Mouse (Mus musculus) midbrain, embryonic 16.5 days (tissue): ENCODE measurements around the gene Rc3h1. TPM values are rescaled to one million over a fixed set of nuclear protein-coding genes. Genes with fewer than 3 reads are reported as not detected.

Experiments used
- ATAC-seq: fragments of 200-750 bp; cut with Nextera tagmentation; 2 replicates; pipeline ENCODE4 v1.8.0; 2017; ENCODE audit warnings: moderate TSS enrichment
- H3K27ac ChIP-seq: fragments of 300-500 bp; sonication (generic); 2 replicates; pipeline ENCODE4 v1.5.1; 2014; ENCODE audit warnings: mild to moderate bottlenecking, low read length, mixed read lengths
- H3K27me3 ChIP-seq: fragments of 300-500 bp; sonication (generic); 2 replicates; pipeline ENCODE4 v1.6.1; 2014; ENCODE audit warnings: low read depth, low read length, mixed read lengths; ENCODE audit not compliant: control insufficient read depth, insufficient read depth
- H3K36me3 ChIP-seq: fragments of 300-500 bp; sonication (generic); 2 replicates; pipeline ENCODE4 v1.6.1; 2014; ENCODE audit warnings: mild to moderate bottlenecking, low read length, moderate library complexity, mixed read lengths; ENCODE audit not compliant: control insufficient read depth, insufficient read depth
- H3K4me1 ChIP-seq: fragments of 300-500 bp; sonication (generic); 2 replicates; pipeline ENCODE4 v1.6.1; 2014; ENCODE audit warnings: mild to moderate bottlenecking, low read length, mixed read lengths; ENCODE audit not compliant: control insufficient read depth, insufficient read depth
- H3K4me2 ChIP-seq: fragments of 300-500 bp; sonication (generic); 2 replicates; pipeline ENCODE4 v1.6.1; 2014; ENCODE audit warnings: mild to moderate bottlenecking, low read length, mixed read lengths
- H3K4me3 ChIP-seq: fragments of 300-500 bp; sonication (generic); 2 replicates; pipeline ENCODE4 v1.5.1; 2014; ENCODE audit warnings: low read depth, mild to moderate bottlenecking, low read length, moderate library complexity, mixed read lengths
- H3K9ac ChIP-seq: fragments of 300-500 bp; sonication (generic); 2 replicates; pipeline ENCODE4 v1.6.1; 2014; ENCODE audit warnings: low read depth, low read length, mixed read lengths
- H3K9me3 ChIP-seq: fragments of 300-500 bp; sonication (generic); replicated peaks from 2 replicates; pipeline ENCODE4 v1.6.1; 2014; ENCODE audit warnings: mild to moderate bottlenecking, low read length, mixed read lengths; ENCODE audit not compliant: control insufficient read depth, poor library complexity, severe bottlenecking
- WGBS: fragments of 180-500 bp; shearing (Covaris S2); extraction: QIAGEN DNeasy Blood & Tissue Kit; methylation state at CpG from one replicate; pipeline ENCODE4 v1.1.7; 2014; 5-methylcytosine and 5-hydroxymethylcytosine counted together
- polyA plus RNA-seq: library from polyadenylated mRNA; unstranded; fragments of >200 nt; fragmentation: Nextera tagmentation; extraction: Ambion mirVana; gene quantifications from 2 replicates; pipeline ENCODE4 v1.2.1, GENCODE M21; 2015

Rc3h1 gene
- polyA plus RNA-seq, 1 experiment from 2014 or later, result 6.1 TPM

DNA sequence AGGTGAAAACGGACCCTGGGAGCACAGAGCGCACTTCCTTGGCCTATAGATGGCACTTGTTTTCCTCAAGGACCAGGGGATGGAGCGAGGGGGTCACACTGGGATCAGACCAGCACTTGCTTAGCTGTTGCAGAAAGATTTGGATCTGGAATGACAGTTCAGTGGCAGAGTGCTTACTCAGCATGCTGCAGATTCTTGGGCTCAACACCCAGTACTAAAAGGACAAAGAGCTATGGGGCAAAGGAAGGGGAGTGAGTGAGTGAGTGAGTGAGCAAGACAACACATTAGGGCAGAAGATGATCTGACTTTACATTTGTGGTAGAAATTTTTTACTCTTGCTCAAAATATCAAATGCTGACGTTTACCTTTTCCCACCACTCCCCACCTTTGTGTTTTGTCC, 98.7 kb downstream of the Rc3h1 start:
- H3K9ac ChIP-seq, result no peak overlapping the region
- no peak overlapping the region for H3K27ac ChIP-seq
- H3K4me2 ChIP-seq, result no peak overlapping the region
- no peak for ATAC-seq
- 74% methylated on average over 4 of the region's 4 CpGs for WGBS
- no peaks in the 10 kb centered on the region for H3K27me3 ChIP-seq
- H3K36me3 ChIP-seq, result peaks cover 4% of the 10 kb centered on the region; the same call in 1 of the 2 replicates
- no peaks in the 10 kb centered on the region for H3K4me1 ChIP-seq
- H3K9me3 ChIP-seq, result no peaks in the 10 kb centered on the region
- H3K4me3 ChIP-seq, result no peak overlapping the region

DNA sequence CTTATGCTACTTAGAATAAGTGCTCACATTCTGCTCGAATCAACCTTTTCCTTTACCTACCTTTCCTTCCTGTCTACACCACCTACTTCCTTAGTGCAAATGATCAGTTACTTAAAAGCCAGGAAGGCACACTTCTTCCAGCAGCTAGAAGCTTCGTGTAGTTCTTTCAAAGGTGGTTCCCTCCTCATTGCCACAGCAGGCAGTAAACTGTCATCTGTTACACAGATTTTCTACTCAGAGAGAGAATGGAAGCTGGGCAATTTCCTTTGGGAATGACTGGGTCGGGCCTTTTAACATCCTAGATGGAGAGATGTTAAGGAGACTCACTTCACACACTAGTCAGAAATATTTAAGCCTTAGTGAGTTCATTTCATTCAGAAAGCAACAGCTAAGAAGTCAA, 99.3 kb downstream of the Rc3h1 start:
- no peak overlapping the region for H3K4me3 ChIP-seq
- no peaks in the 10 kb centered on the region for H3K4me1 ChIP-seq
- no peak for ATAC-seq
- H3K9me3 ChIP-seq, result no peaks in the 10 kb centered on the region
- no peak overlapping the region for H3K27ac ChIP-seq
- H3K4me2 ChIP-seq, result no peak overlapping the region
- H3K27me3 ChIP-seq, result no peaks in the 10 kb centered on the region
- 79% methylated on average over 3 of the region's 3 CpGs for WGBS
- H3K36me3 ChIP-seq, result peaks cover 4% of the 10 kb centered on the region; the same call in 1 of the 2 replicates
- H3K9ac ChIP-seq, result no peak overlapping the region

DNA sequence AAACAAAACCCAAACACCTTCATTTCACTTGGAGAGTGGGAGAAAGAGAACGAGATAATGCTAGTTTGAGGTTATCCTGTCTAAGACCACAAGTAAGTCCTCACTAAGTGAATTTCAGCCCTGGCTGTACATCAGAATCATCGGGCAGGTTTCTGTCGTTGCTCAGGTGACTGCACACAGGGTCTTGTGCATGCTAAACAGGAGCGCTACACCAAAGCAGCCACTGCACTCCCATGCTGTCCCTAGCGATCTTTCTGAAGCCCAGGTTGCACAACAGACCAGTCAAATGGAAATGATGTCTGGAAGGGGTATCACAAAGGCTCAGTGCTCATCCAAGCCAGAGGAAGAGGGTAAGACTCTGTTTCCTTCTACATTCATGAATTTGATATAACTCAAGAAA, 100.3 kb downstream of the Rc3h1 start:
- no peak for ATAC-seq
- WGBS, result 80% methylated on average over 5 of the region's 5 CpGs
- Histone ChIP-seq H3K4me2 (no peak overlapping the region), H3K4me3 (no peak overlapping the region), H3K4me1 (no peaks in the 10 kb centered on the region), H3K27ac (no peak overlapping the region), H3K36me3 (peaks cover 6% of the 10 kb centered on the region; the same call in 1 of the 2 replicates), H3K27me3 (no peaks in the 10 kb centered on the region), H3K9ac (no peak overlapping the region), H3K9me3 (no peaks in the 10 kb centered on the region)

DNA sequence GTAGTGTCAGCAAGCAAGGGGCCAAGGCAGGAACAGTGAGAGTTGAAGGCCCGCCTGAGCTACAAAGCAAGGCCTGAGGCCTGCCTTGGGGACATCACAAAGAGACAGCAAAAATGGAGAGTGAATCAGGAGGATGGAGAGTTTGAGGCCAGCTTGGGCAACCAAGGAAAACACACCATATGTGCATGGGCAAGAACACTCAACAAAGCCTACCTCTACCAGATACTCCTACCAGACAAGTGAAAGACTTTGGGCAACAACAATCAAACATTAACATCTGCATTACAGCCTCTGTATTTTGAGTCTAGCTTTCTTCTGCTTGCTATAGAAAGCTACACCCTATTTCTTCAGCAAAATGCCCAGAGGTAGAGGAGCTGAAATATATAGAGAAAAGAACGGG, 101.8 kb downstream of the Rc3h1 start:
- no peak overlapping the region for H3K4me2 ChIP-seq
- ATAC-seq, result no peak
- H3K27me3 ChIP-seq, result no peaks in the 10 kb centered on the region
- H3K36me3 ChIP-seq, result peaks cover 11% of the 10 kb centered on the region; the same call in 1 of the 2 replicates
- no peaks in the 10 kb centered on the region for H3K4me1 ChIP-seq
- H3K4me3 ChIP-seq, result no peak overlapping the region
- H3K9ac ChIP-seq, result no peak overlapping the region
- no peaks in the 10 kb centered on the region for H3K9me3 ChIP-seq
- 91% methylated on average over 2 of the region's 2 CpGs for WGBS
- H3K27ac ChIP-seq, result no peak overlapping the region

DNA sequence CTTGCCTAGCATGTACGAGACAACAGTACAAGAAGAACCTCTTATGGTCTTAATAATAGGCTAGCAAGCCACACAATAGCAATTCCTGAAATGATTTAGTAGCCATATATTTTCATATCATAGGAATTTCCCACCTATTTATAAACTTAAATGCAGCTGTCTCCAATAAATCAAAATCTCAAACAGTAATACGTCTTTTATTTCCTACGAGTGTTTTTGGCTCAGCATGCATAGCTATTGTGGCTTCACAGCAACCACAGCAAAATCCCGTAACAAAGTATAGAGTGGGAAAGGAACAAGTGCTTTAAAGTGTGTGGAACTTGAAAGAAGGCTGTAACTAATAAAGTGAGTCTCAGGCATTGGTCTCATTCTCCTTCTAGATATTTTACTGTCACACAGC, 104.2 kb downstream of the Rc3h1 start:
- no peaks in the 10 kb centered on the region for H3K4me1 ChIP-seq

DNA sequence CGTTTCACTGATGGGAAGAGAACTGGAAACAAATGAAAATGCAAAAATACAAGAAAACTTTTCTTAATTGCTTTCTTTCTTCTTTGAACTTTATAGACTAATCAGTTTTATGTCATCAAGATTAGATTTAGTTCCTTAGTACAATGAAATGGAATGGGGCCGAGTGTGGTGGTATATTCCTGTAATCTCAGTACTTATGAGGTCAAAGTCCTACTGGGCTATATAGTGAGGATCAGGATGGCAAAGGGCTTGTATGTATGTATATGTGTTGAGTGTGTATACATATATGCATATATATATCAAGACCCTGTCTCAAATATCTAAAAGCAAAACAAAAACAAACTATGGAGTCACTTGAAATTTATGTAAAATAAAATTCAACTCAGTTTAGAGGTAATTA, 110.2 kb downstream of the Rc3h1 start:
- Histone ChIP-seq H3K4me1 (no peaks in the 10 kb centered on the region), H3K9me3 (no peaks in the 10 kb centered on the region), H3K4me3 (no peak overlapping the region), H3K36me3 (peaks cover 25% of the 10 kb centered on the region), H3K9ac (no peak overlapping the region), H3K4me2 (no peak overlapping the region), H3K27ac (no peak overlapping the region), H3K27me3 (no peaks in the 10 kb centered on the region)
- 89% methylated on average over 2 of the region's 2 CpGs for WGBS
- ATAC-seq, result no peak

More for the DNA sequence above, 104.2 kb downstream of the Rc3h1 start:
- no peak for ATAC-seq
- Histone ChIP-seq H3K9me3 (no peaks in the 10 kb centered on the region), H3K4me2 (no peak overlapping the region), H3K27me3 (no peaks in the 10 kb centered on the region), H3K4me3 (no peak overlapping the region), H3K36me3 (peaks cover 7% of the 10 kb centered on the region; the same call in 1 of the 2 replicates), H3K27ac (no peak overlapping the region), H3K9ac (no peak overlapping the region)
- WGBS, result 93% methylated on average over 4 of the region's 4 CpGs

DNA sequence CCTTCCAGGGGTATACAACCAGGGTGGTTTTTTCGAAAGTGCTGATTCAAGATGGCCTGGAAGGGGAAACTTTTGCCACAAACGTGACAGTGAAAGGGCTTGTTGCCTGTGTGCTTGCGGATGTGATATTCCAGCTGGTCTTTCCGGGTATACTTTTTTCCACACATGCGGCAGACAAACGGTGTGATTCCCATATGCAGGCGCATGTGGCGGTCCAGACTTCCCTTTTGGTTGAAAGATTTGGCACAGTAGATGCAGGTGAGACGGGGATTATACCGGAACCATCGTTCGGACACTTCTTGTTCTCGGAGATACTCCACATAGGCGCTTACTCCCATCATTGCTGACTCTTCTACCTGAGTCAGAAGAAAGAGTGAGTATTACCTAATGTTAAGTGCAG, 113.8 kb downstream of the Rc3h1 start:
- WGBS, result 97% methylated on average over 14 of the region's 14 CpGs
- H3K4me2 ChIP-seq, result no peak overlapping the region
- no peak for ATAC-seq
- H3K4me3 ChIP-seq, result no peak overlapping the region
- H3K9ac ChIP-seq, result no peak overlapping the region
- peaks cover 20% of the 10 kb centered on the region for H3K36me3 ChIP-seq
- H3K4me1 ChIP-seq, result no peaks in the 10 kb centered on the region
- H3K27me3 ChIP-seq, result no peaks in the 10 kb centered on the region
- H3K9me3 ChIP-seq, result no peaks in the 10 kb centered on the region
- no peak overlapping the region for H3K27ac ChIP-seq

Other genes starting within 250 kb of the Rc3h1 start
- 39.3 and 41.8 TPM in 2 replicates for gene Rabgap1l, start 113.2 kb upstream of the Rc3h1 start, polyA plus RNA-seq
- gene Serpinc1, start 72.2 kb downstream of the Rc3h1 start, polyA plus RNA-seq, result 3.3 and 4.5 TPM in 2 replicates
- gene Zbtb37, start 128.4 kb downstream of the Rc3h1 start, polyA plus RNA-seq, result 14.0 and 15.8 TPM in 2 replicates
- gene Dars2, start 164.2 kb downstream of the Rc3h1 start, polyA plus RNA-seq, result 24.2 and 25.5 TPM in 2 replicates
- 10.1 and 11.4 TPM in 2 replicates for gene Cenpl, start 164.3 kb downstream of the Rc3h1 start, polyA plus RNA-seq
- 19.6 and 19.8 TPM in 2 replicates for gene Klhl20, start 225.1 kb downstream of the Rc3h1 start, polyA plus RNA-seq
- 35.3 and 36.1 TPM in 2 replicates for gene Ankrd45, start 236.3 kb downstream of the Rc3h1 start, polyA plus RNA-seq